Mouse (Mus musculus) liver, embryonic 16.5 days (tissue): Measurements from ENCODE around the gene Agl. TPM values are rescaled to one million over a fixed set of nuclear protein-coding genes. Genes with fewer than 3 reads are reported as not detected.
"Not testable (repeated sequence)": the region's sequence is repeated elsewhere in the genome, so short reads cannot be mapped to it uniquely, and the experiment has no call there.

Experiments used
- ATAC-seq: fragments of 200-750 bp; cut with Nextera tagmentation; 2 replicates; pipeline ENCODE4 v1.8.0; 2017; ENCODE audit warnings: low read depth, mild to moderate bottlenecking, moderate number of reproducible peaks, moderate library complexity
- H3K27ac ChIP-seq: fragments of 300-500 bp; sonication (generic); 2 replicates; pipeline ENCODE4 v1.5.1; 2014; ENCODE audit warnings: mild to moderate bottlenecking, low read length
- H3K27me3 ChIP-seq: fragments of 300-500 bp; sonication (generic); 2 replicates; pipeline ENCODE4 v1.6.1; 2014; ENCODE audit warnings: low read depth, low read length, mixed read lengths; ENCODE audit not compliant: control insufficient read depth, insufficient read depth
- H3K36me3 ChIP-seq: fragments of 300-500 bp; sonication (generic); 2 replicates; pipeline ENCODE4 v1.6.1; 2014; ENCODE audit warnings: mild to moderate bottlenecking; ENCODE audit not compliant: control insufficient read depth, insufficient read depth
- H3K4me1 ChIP-seq: fragments of 300-500 bp; sonication (generic); 2 replicates; pipeline ENCODE4 v1.6.1; 2014; ENCODE audit warnings: low read depth, low read length, mixed read lengths; ENCODE audit not compliant: control insufficient read depth
- H3K4me2 ChIP-seq: fragments of 300-500 bp; sonication (generic); 2 replicates; pipeline ENCODE4 v1.6.1; 2014; ENCODE audit warnings: low read depth, low read length, mixed read lengths
- H3K4me3 ChIP-seq: fragments of 300-500 bp; sonication (generic); 2 replicates; pipeline ENCODE4 v1.5.1; 2014; ENCODE audit warnings: low read depth, mild to moderate bottlenecking, low read length
- H3K9ac ChIP-seq: fragments of 300-500 bp; sonication (generic); 2 replicates; pipeline ENCODE4 v1.6.1; 2014; ENCODE audit warnings: low read depth, low read length
- H3K9me3 ChIP-seq: fragments of 300-500 bp; sonication (generic); replicated peaks from 2 replicates; pipeline ENCODE4 v1.6.1; 2016; ENCODE audit warnings: low read length; ENCODE audit not compliant: control insufficient read depth
- WGBS: fragments of 180-500 bp; shearing (Covaris S2); extraction: QIAGEN DNeasy Blood & Tissue Kit; methylation state at CpG from one replicate; pipeline ENCODE4 v1.1.7; 2014; ENCODE audit not compliant: insufficient replicate concordance; 5-methylcytosine and 5-hydroxymethylcytosine counted together
- polyA plus RNA-seq: library from polyadenylated mRNA; unstranded; fragments of >200 nt; fragmentation: Nextera tagmentation; extraction: Ambion mirVana; gene quantifications from 2 replicates; pipeline ENCODE4 v1.2.1, GENCODE M21; 2015

Agl gene
- polyA plus RNA-seq, 1 experiment from 2014 or later = 19.6 TPM

GRCm38 (mm10) chr3:116776961-116777360, 31.0 kb downstream of the Agl start:
- H3K4me3 ChIP-seq = no peak overlapping the region
- no peak overlapping the region for H3K27ac ChIP-seq
- ATAC-seq = no peak
- H3K4me1 ChIP-seq = no peaks in the 10 kb centered on the region
- no peaks in the 10 kb centered on the region for H3K9me3 ChIP-seq
- no peak overlapping the region for H3K9ac ChIP-seq
- peaks cover 20% of the 10 kb centered on the region for H3K36me3 ChIP-seq
- 37% methylated on average over 2 of the region's 2 CpGs for WGBS
- no peak overlapping the region for H3K4me2 ChIP-seq
- no peaks in the 10 kb centered on the region for H3K27me3 ChIP-seq

GRCm38 (mm10) chr3:116773836-116774235, 34.1 kb downstream of the Agl start:
- H3K36me3 ChIP-seq = peaks cover 15% of the 10 kb centered on the region
- H3K4me2 ChIP-seq = no peak overlapping the region
- no peak overlapping the region for H3K27ac ChIP-seq
- ATAC-seq = no peak
- no peak overlapping the region for H3K4me3 ChIP-seq
- WGBS = 81% methylated on average over 12 of the region's 12 CpGs
- no peaks in the 10 kb centered on the region for H3K27me3 ChIP-seq
- H3K9me3 ChIP-seq = no peaks in the 10 kb centered on the region
- no peak overlapping the region for H3K9ac ChIP-seq
- H3K4me1 ChIP-seq = no peaks in the 10 kb centered on the region

- no peak overlapping the region for H3K27ac ChIP-seq
- no peaks in the 10 kb centered on the region for H3K9me3 ChIP-seq
- H3K4me1 ChIP-seq = no peaks in the 10 kb centered on the region
- no peak overlapping the region for H3K9ac ChIP-seq
- H3K27me3 ChIP-seq = no peaks in the 10 kb centered on the region
- peaks cover 8% of the 10 kb centered on the region for H3K36me3 ChIP-seq
- whole genome bisulfite sequencing = 67% methylated on average over 2 of the region's 2 CpGs
- H3K4me2 ChIP-seq = no peak overlapping the region
- ATAC-seq = no peak
- H3K4me3 ChIP-seq = no peak overlapping the region
Measured at GRCm38 (mm10) chr3:116771597-116771996, 36.4 kb downstream of the Agl start.

- H3K4me3 ChIP-seq, H3K27ac ChIP-seq, ATAC-seq, H3K9ac ChIP-seq, H3K9me3 ChIP-seq, H3K27me3 ChIP-seq, H3K4me2 ChIP-seq, H3K4me1 ChIP-seq: not testable (repeated sequence)
- peaks cover 11% of the 10 kb centered on the region for H3K36me3 ChIP-seq
- WGBS = 70% methylated on average over 7 of the region's 7 CpGs
Measured at GRCm38 (mm10) chr3:116766963-116767362, 41.0 kb downstream of the Agl start.

- ATAC-seq = no peak
- Histone ChIP-seq H3K9ac (no peak overlapping the region), H3K4me2 (no peak overlapping the region)
Measured at GRCm38 (mm10) chr3:116752818-116753217, 55.1 kb downstream of the Agl start.

GRCm38 (mm10) chr3:116751191-116751860, 56.6 kb downstream of the Agl start:
- Histone ChIP-seq H3K27me3 (no peaks in the 10 kb centered on the region), H3K4me3 (no peak overlapping the region), H3K9me3 (no peaks in the 10 kb centered on the region), H3K4me1 (no peaks in the 10 kb centered on the region), H3K36me3 (peaks cover 3% of the 10 kb centered on the region), H3K9ac (no peak overlapping the region), H3K4me2 (no peak overlapping the region), H3K27ac (no peak overlapping the region)
- 75% methylated on average over 4 of the region's 4 CpGs for WGBS
- ATAC-seq = peak; percentile 43; the same call in 1 of the 2 replicates

More at GRCm38 (mm10) chr3:116752818-116753217, 55.1 kb downstream of the Agl start:
- no peak overlapping the region for H3K27ac ChIP-seq
- no peak overlapping the region for H3K4me3 ChIP-seq
- WGBS = 84% methylated on average over 8 of the region's 8 CpGs
- no peaks in the 10 kb centered on the region for H3K4me1 ChIP-seq
- no peaks in the 10 kb centered on the region for H3K27me3 ChIP-seq
- H3K9me3 ChIP-seq = no peaks in the 10 kb centered on the region
- H3K36me3 ChIP-seq = peaks cover 3% of the 10 kb centered on the region

- Histone ChIP-seq H3K9me3 (no peaks in the 10 kb centered on the region), H3K27me3 (no peaks in the 10 kb centered on the region), H3K4me3 (no peak overlapping the region), H3K4me1 (no peaks in the 10 kb centered on the region), H3K4me2 (no peak overlapping the region), H3K36me3 (peaks cover 3% of the 10 kb centered on the region), H3K27ac (no peak overlapping the region), H3K9ac (no peak overlapping the region)
- 58% methylated on average over 8 of the region's 8 CpGs for WGBS
- no peak for ATAC-seq
Measured at GRCm38 (mm10) chr3:116748391-116749170, 59.4 kb downstream of the Agl start.

- not testable (repeated sequence) for H3K4me3 ChIP-seq, H3K27me3 ChIP-seq, H3K27ac ChIP-seq, H3K36me3 ChIP-seq, ATAC-seq, H3K9me3 ChIP-seq, H3K4me2 ChIP-seq, H3K9ac ChIP-seq, H3K4me1 ChIP-seq
- WGBS = 78% methylated on average over 7 of the region's 7 CpGs
Measured at GRCm38 (mm10) chr3:116747648-116748047, 60.3 kb downstream of the Agl start.

- H3K36me3 ChIP-seq = no peaks in the 10 kb centered on the region; the same call in 1 of the 2 replicates
- ATAC-seq = no peak
- H3K4me2 ChIP-seq = no peak overlapping the region
- H3K9me3 ChIP-seq = no peaks in the 10 kb centered on the region
- H3K9ac ChIP-seq = no peak overlapping the region
- no peak overlapping the region for H3K4me3 ChIP-seq
- no peaks in the 10 kb centered on the region for H3K27me3 ChIP-seq
- no peak overlapping the region for H3K27ac ChIP-seq
- 70% methylated on average over 9 of the region's 9 CpGs for WGBS
- H3K4me1 ChIP-seq = peaks cover 4% of the 10 kb centered on the region
Measured at GRCm38 (mm10) chr3:116740963-116741362, 67.0 kb downstream of the Agl start.
